Mouse (Mus musculus) midbrain, embryonic 13.5 days (tissue): ENCODE data around the gene Phc2. TPM values are rescaled to one million over a fixed set of nuclear protein-coding genes. Genes with fewer than 3 reads are reported as not detected.

Experiments
- ATAC-seq: fragments of 200-750 bp; cut with Nextera tagmentation; 2 replicates; pipeline ENCODE4 v1.8.0; 2017; ENCODE audit warnings: mild to moderate bottlenecking, moderate TSS enrichment, moderate library complexity
- H3K27ac ChIP-seq: fragments of 300-500 bp; sonication (generic); 2 replicates; pipeline ENCODE4 v1.5.1; 2015; ENCODE audit warnings: inconsistent platforms, mild to moderate bottlenecking, moderate library complexity
- H3K27me3 ChIP-seq: fragments of 300-500 bp; sonication (generic); 2 replicates; pipeline ENCODE4 v1.6.1; 2015; ENCODE audit warnings: mild to moderate bottlenecking, inconsistent platforms
- H3K36me3 ChIP-seq: fragments of 300-500 bp; sonication (generic); 2 replicates; pipeline ENCODE4 v1.6.1; 2015; ENCODE audit warnings: mild to moderate bottlenecking, inconsistent platforms
- H3K4me1 ChIP-seq: fragments of 300-500 bp; sonication (generic); replicated peaks from 2 replicates; pipeline ENCODE4 v1.6.1; 2015; ENCODE audit warnings: inconsistent platforms
- H3K4me2 ChIP-seq: fragments of 300-500 bp; sonication (generic); replicated peaks from 2 replicates; pipeline ENCODE4 v1.6.1; 2015; ENCODE audit warnings: moderate library complexity, mild to moderate bottlenecking, inconsistent platforms
- H3K4me3 ChIP-seq: fragments of 300-500 bp; sonication (generic); replicated peaks from 2 replicates; pipeline ENCODE4 v1.5.1; 2015; ENCODE audit warnings: mild to moderate bottlenecking, inconsistent platforms
- H3K9ac ChIP-seq: fragments of 300-500 bp; sonication (generic); replicated peaks from 2 replicates; pipeline ENCODE4 v1.6.1; 2015; ENCODE audit warnings: mild to moderate bottlenecking, inconsistent platforms
- H3K9me3 ChIP-seq: fragments of 300-500 bp; sonication (generic); 2 replicates; pipeline ENCODE4 v1.6.1; 2016; ENCODE audit warnings: mild to moderate bottlenecking, inconsistent platforms
- WGBS: fragments of 180-500 bp; shearing (Covaris S2); methylation state at CpG from one replicate; pipeline ENCODE4 v1.1.7; 2015; 5-methylcytosine and 5-hydroxymethylcytosine counted together
- polyA plus RNA-seq: library from polyadenylated mRNA; unstranded; fragments of >200 nt; fragmentation: Nextera tagmentation; extraction: Ambion mirVana; gene quantifications from 2 replicates; pipeline ENCODE4 v1.2.1, GENCODE M21; 2015

Gene Phc2
- polyA plus RNA-seq, 1 experiment from 2014 or later = 36.1 TPM

DNA sequence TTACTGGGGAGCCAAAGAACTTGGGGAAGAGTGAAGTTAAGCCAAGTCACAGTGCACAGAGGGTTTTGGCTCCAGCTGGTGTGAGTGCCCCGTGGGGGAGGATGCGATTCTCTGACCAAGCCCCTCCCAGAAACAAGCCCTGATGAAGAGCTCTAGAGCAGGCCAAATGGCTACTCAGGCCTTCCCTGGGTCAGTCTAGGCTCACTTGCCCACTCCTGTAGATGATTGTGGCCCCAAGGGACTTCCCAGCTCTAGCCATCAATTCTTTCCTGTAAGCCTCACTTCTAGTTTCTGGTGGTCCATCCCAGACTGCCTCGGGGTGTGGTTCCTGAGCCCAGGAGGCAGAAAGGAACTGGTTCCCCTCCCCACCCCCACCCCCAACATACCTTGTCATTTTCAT lies 100.6 kb downstream of the Phc2 start, which contains the start of gene A3galt2:
A3galt2 (plus strand) TSS at position 301 of the 400 bp plus-strand sequence.
- Histone ChIP-seq H3K36me3 (peaks cover 44% of the 10 kb centered on the region), H3K27me3 (no peaks in the 10 kb centered on the region), H3K27ac (peak within 1 kb of the TSS; percentile 76), H3K4me1 (peaks cover 15% of the 10 kb centered on the region; the same call in 1 of the 2 replicates), H3K9me3 (no peaks in the 10 kb centered on the region), H3K9ac (no peak within 1 kb of the TSS), H3K4me2 (no peak within 1 kb of the TSS), H3K4me3 (no peak within 1 kb of the TSS)
- no peak for ATAC-seq
- 80% methylated on average over 3 of the region's 3 CpGs for WGBS

DNA sequence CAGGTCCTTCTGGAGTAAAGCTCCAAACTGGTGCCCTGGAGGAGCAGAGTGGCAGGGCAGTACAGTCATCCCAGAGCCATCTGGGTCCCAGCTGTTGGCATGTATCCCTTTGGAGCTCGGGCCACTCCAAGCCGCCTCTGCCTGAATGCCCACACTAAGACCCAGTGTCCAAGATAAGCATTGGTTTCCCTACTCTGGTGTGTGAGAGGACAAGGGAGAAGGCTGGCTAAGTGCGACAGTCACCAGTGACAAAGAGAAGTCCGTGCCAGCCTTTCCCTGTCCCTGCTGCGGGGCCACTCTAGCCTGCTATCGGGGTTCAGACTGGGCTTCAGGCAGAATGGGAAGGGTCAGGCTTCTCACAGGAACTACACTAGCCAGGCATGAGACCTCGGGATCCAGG lies 101.4 kb downstream of the Phc2 start:
- H3K4me2 ChIP-seq = no peak overlapping the region
- no peaks in the 10 kb centered on the region for H3K9me3 ChIP-seq
- peaks cover 15% of the 10 kb centered on the region; the same call in 1 of the 2 replicates for H3K4me1 ChIP-seq
- peak; percentile 22; the same call in 1 of the 2 replicates for ATAC-seq
- no peak overlapping the region for H3K9ac ChIP-seq
- no peak overlapping the region for H3K4me3 ChIP-seq
- H3K36me3 ChIP-seq = peaks cover 36% of the 10 kb centered on the region
- H3K27me3 ChIP-seq = no peaks in the 10 kb centered on the region
- WGBS = 81% methylated on average over 7 of the region's 7 CpGs
- H3K27ac ChIP-seq = peak overlapping the region; percentile 76

DNA sequence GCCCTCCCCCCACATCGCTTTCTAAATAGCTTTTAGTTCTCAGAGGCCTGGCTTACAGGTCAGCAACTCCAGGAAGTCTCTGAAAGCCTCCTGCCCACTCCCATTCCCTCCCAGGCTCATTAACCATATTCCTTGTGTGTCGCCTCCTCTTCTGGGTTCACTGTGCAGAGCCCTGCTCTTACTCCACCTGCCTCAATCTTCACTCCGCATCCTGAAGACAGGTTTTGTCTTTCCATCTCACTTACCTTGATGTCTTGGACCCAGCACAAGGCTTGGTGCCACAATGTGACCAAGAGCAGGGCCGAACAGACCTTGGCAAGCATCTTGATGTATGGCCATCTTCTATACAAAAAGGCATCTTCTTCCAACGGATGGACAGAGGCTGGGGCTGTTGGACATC lies 104.7 kb downstream of the Phc2 start:
- ATAC-seq = no peak
- WGBS = 89% methylated on average over 5 of the region's 5 CpGs
- H3K4me1 ChIP-seq = peaks cover 15% of the 10 kb centered on the region; the same call in 1 of the 2 replicates
- no peak overlapping the region for H3K4me3 ChIP-seq
- H3K9ac ChIP-seq = no peak overlapping the region
- H3K27me3 ChIP-seq = no peaks in the 10 kb centered on the region
- H3K4me2 ChIP-seq = no peak overlapping the region
- peaks cover 3% of the 10 kb centered on the region; the same call in 1 of the 2 replicates for H3K36me3 ChIP-seq
- H3K27ac ChIP-seq = no peak overlapping the region
- peaks cover 10% of the 10 kb centered on the region; the same call in 1 of the 2 replicates for H3K9me3 ChIP-seq

DNA sequence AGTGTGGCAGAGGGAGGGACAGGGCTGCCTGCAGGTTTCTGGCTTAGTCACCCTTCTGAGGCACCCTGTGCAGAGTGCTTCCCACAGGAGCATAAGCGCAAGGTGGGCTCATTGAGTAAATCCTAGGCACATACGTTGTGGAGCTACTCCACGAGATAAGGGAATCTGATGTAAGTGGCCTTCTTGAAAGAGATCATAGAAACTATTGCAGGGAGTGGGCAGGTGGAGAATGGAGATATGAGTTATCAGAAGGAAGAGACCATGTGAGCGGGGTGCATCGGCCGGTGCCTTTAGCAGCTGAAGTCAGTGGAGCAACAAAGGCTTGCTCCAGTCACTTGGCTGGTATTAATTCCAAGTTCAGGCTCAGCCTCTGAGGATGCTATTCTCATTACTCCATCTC lies 105.5 kb downstream of the Phc2 start:
- ATAC-seq = no peak
- 88% methylated on average over 6 of the region's 6 CpGs for WGBS

DNA sequence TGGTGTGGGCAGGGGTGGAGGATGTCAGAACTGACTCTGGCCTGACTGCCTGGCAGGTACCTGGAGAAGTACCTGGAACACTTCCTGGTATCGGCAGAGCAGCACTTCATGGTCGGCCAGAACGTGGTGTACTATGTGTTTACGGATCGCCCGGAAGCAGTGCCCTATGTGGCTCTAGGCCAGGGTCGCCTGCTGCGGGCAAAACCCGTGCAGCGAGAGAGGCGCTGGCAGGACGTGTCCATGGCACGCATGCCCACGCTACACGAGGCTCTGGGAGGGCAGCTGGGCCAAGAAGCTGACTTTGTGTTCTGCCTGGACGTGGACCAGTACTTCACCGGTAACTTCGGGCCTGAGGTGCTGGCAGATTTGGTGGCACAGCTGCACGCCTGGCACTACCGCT lies 112.4 kb downstream of the Phc2 start:
- peaks cover 7% of the 10 kb centered on the region; the same call in 1 of the 2 replicates for H3K4me1 ChIP-seq
- no peak overlapping the region for H3K9ac ChIP-seq
- no peak overlapping the region for H3K4me3 ChIP-seq
- H3K36me3 ChIP-seq = peaks cover 13% of the 10 kb centered on the region
- H3K9me3 ChIP-seq = peaks cover 10% of the 10 kb centered on the region; the same call in 1 of the 2 replicates
- WGBS = 96% methylated on average over 20 of the region's 20 CpGs
- H3K27me3 ChIP-seq = no peaks in the 10 kb centered on the region
- no peak for ATAC-seq
- H3K27ac ChIP-seq = no peak overlapping the region
- no peak overlapping the region for H3K4me2 ChIP-seq

More for the DNA sequence above, 105.5 kb downstream of the Phc2 start:
- Histone ChIP-seq H3K36me3 (peaks cover 2% of the 10 kb centered on the region; the same call in 1 of the 2 replicates), H3K27ac (no peak overlapping the region), H3K4me3 (no peak overlapping the region), H3K4me2 (no peak overlapping the region), H3K9me3 (peaks cover 10% of the 10 kb centered on the region; the same call in 1 of the 2 replicates), H3K9ac (no peak overlapping the region), H3K4me1 (peaks cover 12% of the 10 kb centered on the region; the same call in 1 of the 2 replicates), H3K27me3 (no peaks in the 10 kb centered on the region)

DNA sequence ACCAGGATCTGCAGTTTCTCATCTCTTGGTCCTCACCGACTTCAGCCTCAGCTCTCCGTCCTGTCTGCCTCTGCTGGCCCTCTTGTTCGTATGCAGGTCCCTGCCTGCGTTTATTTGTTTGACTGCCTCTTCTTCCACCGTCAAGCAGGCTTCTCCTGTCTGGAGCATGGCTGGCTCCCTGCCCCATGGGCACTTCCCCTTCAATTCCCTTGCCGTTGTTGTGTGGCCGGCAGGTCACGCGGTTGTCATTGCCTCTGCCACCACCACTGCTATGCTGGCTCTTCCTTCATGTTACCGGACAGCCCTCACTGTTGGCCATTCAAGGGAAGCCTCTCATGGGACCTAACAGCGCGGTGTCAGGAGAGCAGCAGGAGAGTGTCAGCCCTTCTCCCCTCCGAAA lies 113.6 kb downstream of the Phc2 start:
- H3K4me1 ChIP-seq = peaks cover 7% of the 10 kb centered on the region; the same call in 1 of the 2 replicates
- H3K4me2 ChIP-seq = no peak overlapping the region
- H3K27ac ChIP-seq = no peak overlapping the region
- no peak for ATAC-seq
- H3K36me3 ChIP-seq = peaks cover 25% of the 10 kb centered on the region
- no peak overlapping the region for H3K4me3 ChIP-seq
- WGBS = 85% methylated on average over 13 of the region's 13 CpGs
- peaks cover 4% of the 10 kb centered on the region; the same call in 1 of the 2 replicates for H3K9me3 ChIP-seq
- no peaks in the 10 kb centered on the region for H3K27me3 ChIP-seq
- H3K9ac ChIP-seq = no peak overlapping the region

DNA sequence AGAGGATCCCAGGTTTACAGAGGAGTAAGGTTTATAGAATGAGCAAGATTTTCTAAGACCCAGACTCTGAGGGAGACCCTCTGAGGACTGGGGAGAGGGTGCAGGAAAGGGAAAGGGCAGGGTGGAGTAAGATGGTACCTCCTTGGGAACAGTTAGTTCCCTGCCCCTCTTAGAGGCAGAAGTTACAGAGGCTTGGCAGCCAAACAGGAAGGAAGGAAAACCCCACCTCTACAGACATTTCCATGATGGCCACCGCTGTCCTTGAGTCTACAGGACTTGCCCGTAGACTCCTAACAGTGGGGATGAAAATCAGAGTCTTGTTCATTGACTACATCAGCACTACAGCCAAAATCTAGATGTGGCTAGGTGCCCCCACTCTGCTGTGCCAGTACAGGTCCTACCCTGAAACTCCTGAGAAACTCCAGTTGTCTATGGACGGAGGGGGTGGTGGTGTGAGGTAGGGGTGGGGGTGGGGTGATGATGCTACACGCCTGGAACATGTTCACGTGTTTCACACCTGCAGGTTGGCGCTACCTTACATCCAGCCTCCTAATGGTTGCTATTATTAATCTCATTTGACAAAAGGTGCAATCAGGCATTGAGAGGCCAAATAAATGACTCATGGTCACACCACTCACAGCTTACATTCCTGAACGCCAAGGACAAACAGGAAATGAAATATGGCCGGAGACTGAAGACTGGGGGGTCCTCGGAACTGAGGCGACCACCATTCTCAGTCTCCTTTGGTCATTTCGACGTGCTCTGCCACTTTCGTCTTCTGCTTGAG lies 115.3 kb downstream of the Phc2 start:
- no peak overlapping the region for H3K9ac ChIP-seq
- no peak overlapping the region for H3K4me3 ChIP-seq
- WGBS = 89% methylated on average over 13 of the region's 13 CpGs
- H3K4me2 ChIP-seq = no peak overlapping the region
- no peaks in the 10 kb centered on the region for H3K9me3 ChIP-seq
- peaks cover 7% of the 10 kb centered on the region; the same call in 1 of the 2 replicates for H3K4me1 ChIP-seq
- H3K27me3 ChIP-seq = no peaks in the 10 kb centered on the region
- no peak overlapping the region for H3K27ac ChIP-seq
- no peak for ATAC-seq
- peaks cover 40% of the 10 kb centered on the region for H3K36me3 ChIP-seq

DNA sequence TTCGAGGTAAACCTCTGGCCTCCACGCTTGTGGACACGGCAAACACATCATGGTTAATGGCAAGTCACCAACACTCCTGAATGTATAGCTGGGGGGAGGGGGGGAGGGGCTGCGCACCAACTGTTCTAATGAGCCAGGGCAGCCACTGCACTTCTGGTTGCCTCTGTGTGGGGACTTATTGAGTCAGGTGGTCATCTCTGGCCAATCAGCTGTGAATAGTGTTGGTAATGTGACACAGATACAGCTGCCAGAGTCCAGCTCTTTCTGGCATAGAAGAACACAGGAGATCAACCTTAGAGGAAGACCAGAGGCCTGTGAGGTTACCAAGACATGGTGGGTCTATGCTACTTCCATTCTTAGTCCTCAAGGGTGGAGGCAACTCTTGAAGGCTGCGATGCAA lies 116.2 kb downstream of the Phc2 start:
- H3K4me1 ChIP-seq = peaks cover 7% of the 10 kb centered on the region; the same call in 1 of the 2 replicates
- no peaks in the 10 kb centered on the region for H3K27me3 ChIP-seq
- no peaks in the 10 kb centered on the region for H3K9me3 ChIP-seq
- H3K4me2 ChIP-seq = no peak overlapping the region
- peaks cover 49% of the 10 kb centered on the region for H3K36me3 ChIP-seq
- no peak overlapping the region for H3K27ac ChIP-seq
- ATAC-seq = no peak
- 89% methylated on average over 5 of the region's 5 CpGs for WGBS
- H3K4me3 ChIP-seq = no peak overlapping the region
- no peak overlapping the region for H3K9ac ChIP-seq

DNA sequence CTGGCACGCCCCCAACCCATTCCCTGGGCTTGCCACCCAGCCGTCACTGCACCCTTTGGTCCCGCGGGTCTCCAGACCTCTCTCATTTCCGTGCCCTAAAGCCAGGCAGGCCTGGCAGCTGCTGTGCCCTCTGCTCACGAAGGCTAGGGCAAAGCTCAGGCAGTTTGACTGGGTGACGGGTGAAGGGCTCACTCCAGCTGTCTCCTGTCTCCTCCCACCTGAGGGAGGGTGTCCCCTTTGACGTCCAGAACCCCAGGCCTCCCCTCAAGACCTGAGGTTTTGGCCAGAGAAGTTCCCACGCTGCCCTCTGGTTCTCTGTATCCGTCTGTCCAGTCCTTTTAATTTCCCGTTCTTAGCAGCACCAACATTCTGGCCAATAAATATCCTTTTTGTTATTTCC lies 119.3 kb downstream of the Phc2 start:
- Histone ChIP-seq H3K36me3 (peaks cover 67% of the 10 kb centered on the region), H3K4me1 (peaks cover 2% of the 10 kb centered on the region; the same call in 1 of the 2 replicates), H3K9ac (no peak overlapping the region), H3K9me3 (no peaks in the 10 kb centered on the region), H3K4me2 (no peak overlapping the region), H3K4me3 (no peak overlapping the region), H3K27me3 (no peaks in the 10 kb centered on the region), H3K27ac (no peak overlapping the region)
- no peak for ATAC-seq
- 91% methylated on average over 11 of the region's 11 CpGs for WGBS

DNA sequence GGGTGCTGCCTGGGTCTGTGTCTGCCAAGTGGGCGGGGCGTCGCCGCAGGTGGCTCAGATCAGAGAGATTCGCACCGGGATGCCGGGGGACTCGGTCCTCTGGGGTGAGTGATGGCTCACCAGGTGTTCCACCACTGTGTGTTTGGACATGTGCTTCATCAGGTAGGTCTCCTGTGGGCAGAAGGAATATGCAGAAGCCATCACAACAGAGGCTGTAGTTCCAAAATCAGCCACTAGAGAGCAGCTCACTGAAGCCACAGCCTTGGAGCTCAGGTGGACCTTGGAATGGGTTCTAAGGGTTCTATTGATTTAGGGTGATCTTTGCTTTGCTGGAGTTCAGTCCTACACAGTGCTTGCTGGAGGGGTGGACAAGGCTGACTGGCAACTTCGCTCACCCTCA lies 120.0 kb downstream of the Phc2 start:
- H3K4me2 ChIP-seq = no peak overlapping the region
- no peaks in the 10 kb centered on the region for H3K4me1 ChIP-seq
- H3K36me3 ChIP-seq = peaks cover 74% of the 10 kb centered on the region
- H3K27me3 ChIP-seq = no peaks in the 10 kb centered on the region
- no peak for ATAC-seq
- H3K9ac ChIP-seq = no peak overlapping the region
- no peak overlapping the region for H3K4me3 ChIP-seq
- H3K9me3 ChIP-seq = no peaks in the 10 kb centered on the region
- WGBS = 95% methylated on average over 9 of the region's 9 CpGs
- H3K27ac ChIP-seq = no peak overlapping the region

DNA sequence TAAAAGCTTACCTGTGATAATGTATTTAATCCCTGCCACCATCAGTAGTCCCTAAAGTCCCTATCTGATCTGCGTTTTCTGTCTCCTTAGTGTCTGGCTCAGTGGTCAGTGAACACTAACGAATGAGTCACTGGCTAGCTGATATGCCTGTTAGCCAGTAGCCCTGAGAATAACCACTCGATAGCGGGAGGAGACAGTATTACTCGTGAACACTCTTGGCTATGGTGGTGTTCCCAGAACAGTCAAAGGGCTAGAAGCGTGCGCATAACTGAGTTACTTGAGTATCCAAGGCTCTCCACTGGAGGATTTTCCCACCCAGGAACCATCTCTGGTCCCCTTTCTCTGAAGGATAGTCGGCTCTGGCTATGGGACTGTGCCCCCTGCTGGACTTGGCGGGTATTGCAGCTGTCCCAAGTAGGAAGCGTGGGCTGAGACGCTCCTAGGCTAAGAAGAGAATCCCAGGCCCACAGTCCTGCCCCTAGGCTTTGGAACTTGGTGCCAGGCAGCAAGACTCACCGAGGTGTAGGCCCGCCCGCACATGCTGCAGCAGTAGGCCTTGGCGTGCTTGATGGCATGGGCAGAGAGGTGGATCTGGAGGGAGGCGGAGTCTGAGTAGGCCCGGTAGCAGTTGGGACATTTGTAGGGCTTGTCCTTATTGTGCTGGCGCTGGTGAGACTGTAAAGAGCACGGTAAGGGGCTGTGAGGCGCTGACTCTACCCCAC lies 122.2 kb downstream of the Phc2 start:
- 40% methylated on average over 20 of the region's 20 CpGs for WGBS
- no peaks in the 10 kb centered on the region for H3K4me1 ChIP-seq
- no peaks in the 10 kb centered on the region for H3K9me3 ChIP-seq
- H3K27ac ChIP-seq = 0 out of 2 replicates have a peak overlapping the region, but pooled peaks have one; percentile 17
- H3K9ac ChIP-seq = no peak overlapping the region
- no peaks in the 10 kb centered on the region for H3K27me3 ChIP-seq
- H3K36me3 ChIP-seq = peaks cover 94% of the 10 kb centered on the region
- peak; percentile 81 for ATAC-seq
- no peak overlapping the region for H3K4me2 ChIP-seq
- no peak overlapping the region for H3K4me3 ChIP-seq

DNA sequence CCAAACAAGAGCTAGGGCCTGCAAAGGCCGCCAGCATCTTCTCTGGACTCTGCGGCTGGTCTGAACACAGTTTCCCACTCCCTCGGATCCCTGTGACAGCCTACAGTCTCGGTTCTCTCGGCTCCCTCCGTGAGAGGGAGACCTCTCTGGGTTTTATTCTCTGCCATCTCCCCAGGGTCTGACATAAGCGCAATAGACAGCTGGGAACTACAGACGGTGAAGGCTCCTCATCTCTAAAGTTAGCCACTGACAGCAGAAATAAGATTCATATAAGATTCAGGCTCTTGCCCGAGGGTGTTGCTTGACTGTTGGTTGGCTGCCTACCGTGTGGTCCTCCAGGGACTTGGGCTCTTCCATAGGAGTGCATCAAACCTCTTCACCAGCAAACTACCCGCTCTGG lies 123.1 kb downstream of the Phc2 start:
- Histone ChIP-seq H3K27ac (0 out of 2 replicates have a peak overlapping the region, but pooled peaks have one; percentile 17), H3K9me3 (no peaks in the 10 kb centered on the region), H3K4me1 (no peaks in the 10 kb centered on the region), H3K4me2 (no peak overlapping the region), H3K36me3 (peaks cover 94% of the 10 kb centered on the region), H3K9ac (no peak overlapping the region), H3K4me3 (no peak overlapping the region), H3K27me3 (no peaks in the 10 kb centered on the region)
- WGBS = 81% methylated on average over 11 of the region's 11 CpGs
- no peak for ATAC-seq
